Mouse (Mus musculus) naive thymus-derived CD4-positive, alpha-beta T cell, adult 5 months (primary cell): ENCODE results near the gene Cd247. TPM values are rescaled to one million over a fixed set of nuclear protein-coding genes. Genes with fewer than 3 reads are reported as not detected.

Source experiments
- polyA plus RNA-seq: library from polyadenylated mRNA; unstranded; fragments of 100-300 nt; shearing (Covaris generic); gene quantifications from one replicate; pipeline ENCODE4 v1.2.1, GENCODE M21; 2017

Gene Cd247
- 395 TPM for polyA plus RNA-seq

GRCm38 (mm10) chr1:165788511-165788910 is at the start of gene Cd247:
TSS of gene Cd247 (plus strand) at chr1:165788681.

DNA sequence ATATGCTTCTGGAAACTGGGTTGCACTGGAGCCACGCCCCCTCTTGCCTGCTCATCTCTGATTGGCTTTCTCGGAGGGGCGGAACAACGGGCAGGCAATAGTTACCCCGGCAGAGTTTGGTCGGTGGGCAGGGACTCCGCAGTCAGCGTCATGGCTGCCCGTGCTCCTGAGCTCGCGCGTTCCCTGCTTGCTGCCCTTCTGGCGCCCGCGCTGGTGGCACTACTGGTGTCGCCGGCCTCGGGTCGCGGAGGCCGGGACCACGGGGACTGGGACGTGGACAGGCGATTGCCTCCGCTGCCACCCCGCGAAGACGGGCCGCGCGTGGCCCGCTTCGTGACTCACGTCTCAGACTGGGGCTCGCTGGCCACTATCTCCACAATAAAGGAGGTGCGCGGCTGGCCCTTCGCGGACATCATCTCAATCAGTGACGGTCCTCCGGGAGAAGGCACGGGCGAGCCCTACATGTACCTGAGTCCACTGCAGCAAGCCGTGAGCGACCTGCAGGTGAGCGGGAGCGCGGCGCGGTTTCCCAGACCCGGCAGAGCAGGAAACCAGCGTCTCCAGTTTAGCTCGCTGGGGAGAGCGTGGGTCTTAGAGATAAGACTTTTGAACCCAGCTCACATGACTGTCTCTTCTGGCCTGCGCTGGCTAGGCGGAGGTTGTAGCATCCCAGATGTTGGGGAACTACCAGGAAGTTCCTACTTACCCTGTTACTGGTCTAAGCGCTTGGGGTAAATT is 24.7 kb upstream of the Cd247 start, which contains the start of gene Creg1:
Creg1 (plus strand) TSS at position 112 of the 738 bp plus-strand sequence.

Other genes with a start within 250 kb of the Cd247 start
- 1.2 TPM for gene Mpzl1, start 154.1 kb upstream of the Cd247 start, polyA plus RNA-seq
- gene Rcsd1, start 78.9 kb upstream of the Cd247 start, polyA plus RNA-seq = 179 TPM
- 53.2 TPM for gene Creg1, start 24.9 kb upstream of the Cd247 start, polyA plus RNA-seq
- gene Pou2f1, start 214.0 kb downstream of the Cd247 start, polyA plus RNA-seq = 39.8 TPM